Mouse (Mus musculus): ENCODE measurements around the gene Zbtb40.

Zbtb40 gene

GRCm38 (mm10) chr4:137048550-137049032 is at the start of gene Zbtb40:
Gene Zbtb40, minus strand, starts transcription at chr4:137048801.
- peak; percentile 86 for DNase-seq (ENCODE audit: low spot score)

GRCm38 (mm10) chr4:137097984-137098327 is 49.4 kb upstream of the Zbtb40 start:
- DNase-seq (ENCODE audit: low spot score): no peak

- DNase-seq (ENCODE audit: low spot score): no peak
Observed at GRCm38 (mm10) chr4:137097246-137097983, 48.8 kb upstream of the Zbtb40 start.

GRCm38 (mm10) chr4:137096353-137096752 is 47.8 kb upstream of the Zbtb40 start:
- DNase-seq (ENCODE audit: low spot score): no peak

GRCm38 (mm10) chr4:137085083-137085810 is 36.6 kb upstream of the Zbtb40 start:
- no peak for DNase-seq (ENCODE audit: low spot score)

- DNase-seq (ENCODE audit: low spot score): no peak
Observed at GRCm38 (mm10) chr4:137082866-137083265, 34.3 kb upstream of the Zbtb40 start.

- DNase-seq (ENCODE audit: low spot score): no peak
Observed at GRCm38 (mm10) chr4:137081401-137081800, 32.8 kb upstream of the Zbtb40 start.

GRCm38 (mm10) chr4:137077216-137077615 is 28.6 kb upstream of the Zbtb40 start:
- DNase-seq (ENCODE audit: low spot score): no peak

- DNase-seq (ENCODE audit: low spot score): no peak
Observed at GRCm38 (mm10) chr4:137071204-137071603, 22.6 kb upstream of the Zbtb40 start.

- no peak for DNase-seq (ENCODE audit: low spot score)
Observed at GRCm38 (mm10) chr4:137068491-137068890, 19.9 kb upstream of the Zbtb40 start.

GRCm38 (mm10) chr4:137065846-137066245 is 17.2 kb upstream of the Zbtb40 start:
- DNase-seq (ENCODE audit: low spot score): no peak

- no peak for DNase-seq (ENCODE audit: low spot score)
Observed at GRCm38 (mm10) chr4:137054932-137055331, 6.3 kb upstream of the Zbtb40 start.

GRCm38 (mm10) chr4:137053810-137054209 is 5.2 kb upstream of the Zbtb40 start:
- no peak for DNase-seq (ENCODE audit: low spot score)

GRCm38 (mm10) chr4:137047840-137048549 is 606 bp downstream of the Zbtb40 start:
- DNase-seq (ENCODE audit: low spot score): no peak

GRCm38 (mm10) chr4:137046110-137046509 is 2.5 kb downstream of the Zbtb40 start:
- no peak for DNase-seq (ENCODE audit: low spot score)

GRCm38 (mm10) chr4:137044516-137044915 is 4.1 kb downstream of the Zbtb40 start:
- no peak for DNase-seq (ENCODE audit: low spot score)

- no peak for DNase-seq (ENCODE audit: low spot score)
Observed at GRCm38 (mm10) chr4:137043799-137044198, 4.8 kb downstream of the Zbtb40 start.

GRCm38 (mm10) chr4:137042039-137042438 is 6.6 kb downstream of the Zbtb40 start:
- DNase-seq (ENCODE audit: low spot score): no peak

GRCm38 (mm10) chr4:137041161-137041621 is 7.4 kb downstream of the Zbtb40 start:
- no peak for DNase-seq (ENCODE audit: low spot score)

GRCm38 (mm10) chr4:137039441-137039840 is 9.2 kb downstream of the Zbtb40 start:
- no peak for DNase-seq (ENCODE audit: low spot score)

GRCm38 (mm10) chr4:137038501-137038900 is 10.1 kb downstream of the Zbtb40 start:
- DNase-seq (ENCODE audit: low spot score): no peak

GRCm38 (mm10) chr4:137038096-137038495 is 10.5 kb downstream of the Zbtb40 start:
- DNase-seq (ENCODE audit: low spot score): no peak
